Comparison of ENCODE assay signal across 8 mouse cellular contexts in genomic region chr2:179070346-179070745, GRCm38 (mm10).
A peak's percentile ranks its signal among the peaks of the same experiment; 100 is the strongest.
DNase-seq lines count a peak whose midpoint lies in the region; ATAC-seq lines count a peak whose summit lies in the region.

No protein-coding gene starts in this region.

- no peak overlapping the region for H3K27ac ChIP-seq in heart, embryonic 11.5 days (ENCODE audit: low read depth, low read length)

- no peak for ATAC-seq in heart, embryonic 11.5 days (replicated peaks; ENCODE audit: insufficient number of reproducible peaks, low FRiP score, low TSS enrichment)
- ATAC-seq in common myeloid progenitor, adult 5-6 weeks (replicated peaks; ENCODE audit: low read depth, poor library complexity, severe bottlenecking) = peak; percentile 79

- H3K36me3 ChIP-seq in heart, embryonic 11.5 days (ENCODE audit: control insufficient read depth, insufficient read depth, low read length) = no peaks in the 10 kb centered on the region

- H3K4me2 ChIP-seq in heart, embryonic 11.5 days = no peak overlapping the region

- H3K4me1 ChIP-seq in heart, embryonic 11.5 days (ENCODE audit: control insufficient read depth, insufficient read depth, low read length) = no peaks in the 10 kb centered on the region

- no peaks in the 10 kb centered on the region for H3K27me3 ChIP-seq in heart, embryonic 11.5 days (ENCODE audit: control insufficient read depth, insufficient read depth, low read length)

- DNase-seq in heart, postnatal 4 days = peak; percentile 40
- peak; percentile 28 for DNase-seq in right cerebral cortex, adult 2 months (ENCODE audit: low spot score in 2 of 2)
- DNase-seq in right cerebral cortex, postnatal 25 days = no peak
- peak; percentile 62 to 63 for DNase-seq in kidney, postnatal 4 days
- no peak for DNase-seq in gastrocnemius, adult 18-20 months (ENCODE audit: low spot score)
- DNase-seq in spleen, adult 12 weeks (ENCODE audit: low spot score) = no peak

- H3K9ac ChIP-seq in heart, embryonic 11.5 days (ENCODE audit: low read depth, low read length) = no peak overlapping the region

- no peaks in the 10 kb centered on the region for H3K9me3 ChIP-seq in heart, embryonic 11.5 days (replicated peaks; ENCODE audit: control insufficient read depth, low read length)

- no peak overlapping the region for H3K4me3 ChIP-seq in heart, embryonic 11.5 days (ENCODE audit: low read depth, low read length)

- 48% methylated on average over 1 of the region's 1 CpGs for WGBS in heart, embryonic 11.5 days (ENCODE audit: insufficient replicate concordance)

Comparison
In these comparisons a context has a peak if more than half of its experiments do, and no peak if none do; other contexts are left out.
1. DNase-seq: peak in heart, postnatal 4 days (single experiment), right cerebral cortex, adult 2 months (2 of 2) and kidney, postnatal 4 days (2 of 2); none in right cerebral cortex, postnatal 25 days (single experiment), gastrocnemius, adult 18-20 months (single experiment) and spleen, adult 12 weeks (single experiment).